ENCODE assay signal across 7 mouse cellular contexts in the genomic region with DNA sequence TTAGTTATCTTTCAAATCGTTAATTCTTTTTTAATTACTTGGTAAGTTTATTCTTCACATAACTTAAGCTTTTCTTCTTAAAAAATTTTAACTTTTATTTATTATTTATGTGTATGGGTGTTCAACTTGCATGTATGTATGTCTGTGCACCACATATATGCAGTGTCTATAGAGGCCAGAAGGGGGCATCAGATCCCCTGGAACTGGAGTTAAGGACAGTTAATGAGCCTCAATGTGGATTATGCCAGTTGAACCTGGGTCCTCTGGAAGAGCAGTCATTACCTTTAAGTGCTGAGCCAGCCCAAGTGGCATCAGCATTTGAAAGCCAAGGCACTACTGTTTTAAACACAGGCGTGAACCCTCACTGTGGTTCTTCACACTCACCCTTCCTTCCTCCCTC.
A peak's percentile ranks its signal among the peaks of the same experiment; 100 is the strongest.
DNase-seq lines count a peak whose midpoint lies in the region; ATAC-seq and TF ChIP-seq lines count a peak whose summit lies in the region.

No protein-coding gene starts in this region.

- no peaks in the 10 kb centered on the region for H3K4me1 ChIP-seq in neural tube, embryonic 11.5 days (ENCODE audit: control insufficient read depth, insufficient read depth, low read length)

- no peak overlapping the region for H3K4me2 ChIP-seq in neural tube, embryonic 11.5 days (ENCODE audit: low read depth)

- no peak overlapping the region for H3K4me3 ChIP-seq in layer of hippocampus, adult 2 months
- H3K4me3 ChIP-seq in neural tube, embryonic 11.5 days (ENCODE audit: low read depth, low read length) = no peak overlapping the region

- ATAC-seq in neural tube, embryonic 11.5 days (ENCODE audit: insufficient read depth, low FRiP score, low TSS enrichment) = peak; percentile 73
- ATAC-seq in monocyte, adult 5-6 weeks (replicated peaks; ENCODE audit: insufficient number of reproducible peaks, low FRiP score, low TSS enrichment, poor library complexity, severe bottlenecking) = no peak

- no peak overlapping the region for H3K27ac ChIP-seq in layer of hippocampus, adult 2 months
- H3K27ac ChIP-seq in neural tube, embryonic 11.5 days (ENCODE audit: low read depth, low read length) = no peak overlapping the region

- no peaks in the 10 kb centered on the region for H3K9me3 ChIP-seq in neural tube, embryonic 11.5 days (ENCODE audit: control insufficient read depth, low read length)

- peak; percentile 7 for DNase-seq in urinary bladder, postnatal 14 days (ENCODE audit: low spot score)
- no peak for DNase-seq in urinary bladder, postnatal 4 days (ENCODE audit: low spot score in 2 of 2)
- DNase-seq in c-Kit-positive CD71-positive TER-119-positive erythroid progenitor cells, embryonic 14.5 days (ENCODE audit: low spot score) = peak; percentile 2
- peak; percentile 17 to 66 for DNase-seq in frontal cortex, postnatal 36 days (ENCODE audit: low spot score in 2 of 2)
- peak; percentile 20 to 57 for DNase-seq in layer of hippocampus, adult 2 months (ENCODE audit: low spot score in 2 of 2)
- peak; percentile 21 for DNase-seq in neural tube, embryonic 11.5 days (ENCODE audit: low spot score)

- H3K9ac ChIP-seq in neural tube, embryonic 11.5 days (ENCODE audit: low read length) = no peak overlapping the region

- 9% methylated on average over 2 of the region's 2 CpGs for WGBS in neural tube, embryonic 11.5 days

- no peaks in the 10 kb centered on the region for H3K27me3 ChIP-seq in neural tube, embryonic 11.5 days (ENCODE audit: control insufficient read depth, insufficient read depth, low read length)

- TF ChIP-seq CTCF in layer of hippocampus, adult 2 months (conservative IDR thresholded peaks at IDR 0.05) = peak; percentile 81

- no peaks in the 10 kb centered on the region for H3K36me3 ChIP-seq in neural tube, embryonic 11.5 days (ENCODE audit: control insufficient read depth, insufficient read depth, low read length)

Comparison
In these comparisons a context has a peak if more than half of its experiments do, and no peak if none do; other contexts are left out.
1. DNase-seq: peak in urinary bladder, postnatal 14 days (single experiment), c-Kit-positive CD71-positive TER-119-positive erythroid progenitor cells, embryonic 14.5 days (single experiment), frontal cortex, postnatal 36 days (2 of 2), layer of hippocampus, adult 2 months (2 of 2) and neural tube, embryonic 11.5 days (single experiment); none in urinary bladder, postnatal 4 days (0 of 2).